Mouse (Mus musculus): ENCODE data around the gene Sapcd1.
"Not testable (repeated sequence)": the region's sequence is repeated elsewhere in the genome, so short reads cannot be mapped to it uniquely, and the experiment has no call there.

Sapcd1 gene

DNA sequence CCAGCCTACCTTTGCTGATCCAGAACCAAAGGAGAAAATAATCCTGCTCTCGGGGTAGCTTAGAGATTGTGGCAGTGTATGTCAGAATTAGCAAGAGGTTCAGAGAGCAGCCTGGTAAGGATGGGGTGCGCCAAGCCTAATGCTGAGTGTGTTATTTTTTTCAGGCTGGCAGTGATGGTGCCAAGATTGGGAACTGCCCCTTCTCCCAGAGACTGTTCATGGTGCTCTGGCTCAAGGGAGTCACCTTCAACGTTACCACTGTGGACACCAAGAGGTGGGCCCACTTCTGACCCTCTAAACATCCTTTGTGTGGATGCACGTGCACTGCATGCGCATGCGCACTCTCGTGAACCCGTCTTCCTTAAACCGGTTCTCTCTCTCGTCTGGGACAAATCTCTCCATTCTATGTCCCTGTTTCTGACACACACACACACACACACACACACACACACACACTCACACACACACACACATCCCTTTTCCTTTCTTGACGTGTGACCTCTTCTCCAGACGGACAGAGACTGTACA is 24.5 kb upstream of the Sapcd1 start:
- no peak for DNase-seq (ENCODE audit: low read depth)

GRCm38 (mm10) chr17:35051156-35052086 is 23.6 kb upstream of the Sapcd1 start:
- DNase-seq (ENCODE audit: low read depth) = peak; percentile 56

DNA sequence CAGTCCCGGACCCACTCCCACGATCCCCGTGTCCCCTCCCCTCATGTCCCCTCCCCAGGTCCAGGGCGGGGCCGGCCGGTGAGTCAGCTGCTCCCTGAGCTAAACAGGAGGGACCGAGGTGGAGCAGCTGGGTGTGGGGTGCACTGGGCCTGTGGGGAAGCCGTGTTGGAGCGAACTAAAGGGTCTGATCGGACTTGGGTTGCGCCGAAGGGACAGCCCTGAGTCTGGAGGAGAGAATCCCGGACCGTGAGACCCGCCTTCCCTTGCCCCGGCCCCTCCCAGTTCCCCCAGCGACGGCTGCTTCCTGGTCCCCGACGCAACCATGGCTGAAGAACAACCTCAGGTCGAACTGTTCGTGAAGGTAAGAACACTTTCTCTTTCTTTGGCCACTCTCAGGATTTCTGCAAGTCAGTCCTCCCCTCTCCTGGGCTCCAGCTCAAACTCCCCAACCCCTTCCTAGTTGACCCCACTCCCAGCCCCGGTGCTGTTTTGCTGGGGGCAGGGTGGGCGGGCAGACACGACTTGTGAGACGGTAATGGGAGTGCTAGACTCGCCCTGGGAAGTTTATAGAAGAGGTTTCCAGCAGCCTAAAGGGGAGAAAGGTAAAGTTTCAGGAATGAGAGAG is 22.4 kb upstream of the Sapcd1 start:
- no peak for DNase-seq (ENCODE audit: low read depth)

GRCm38 (mm10) chr17:35049561-35050016 is 21.8 kb upstream of the Sapcd1 start, which contains the start of gene Clic1:
Clic1 (plus strand) TSS chr17:35049966.
- no peak for DNase-seq (ENCODE audit: low read depth)

GRCm38 (mm10) chr17:35048932-35049440 is 21.2 kb upstream of the Sapcd1 start:
- no peak for DNase-seq (ENCODE audit: low read depth)

DNA sequence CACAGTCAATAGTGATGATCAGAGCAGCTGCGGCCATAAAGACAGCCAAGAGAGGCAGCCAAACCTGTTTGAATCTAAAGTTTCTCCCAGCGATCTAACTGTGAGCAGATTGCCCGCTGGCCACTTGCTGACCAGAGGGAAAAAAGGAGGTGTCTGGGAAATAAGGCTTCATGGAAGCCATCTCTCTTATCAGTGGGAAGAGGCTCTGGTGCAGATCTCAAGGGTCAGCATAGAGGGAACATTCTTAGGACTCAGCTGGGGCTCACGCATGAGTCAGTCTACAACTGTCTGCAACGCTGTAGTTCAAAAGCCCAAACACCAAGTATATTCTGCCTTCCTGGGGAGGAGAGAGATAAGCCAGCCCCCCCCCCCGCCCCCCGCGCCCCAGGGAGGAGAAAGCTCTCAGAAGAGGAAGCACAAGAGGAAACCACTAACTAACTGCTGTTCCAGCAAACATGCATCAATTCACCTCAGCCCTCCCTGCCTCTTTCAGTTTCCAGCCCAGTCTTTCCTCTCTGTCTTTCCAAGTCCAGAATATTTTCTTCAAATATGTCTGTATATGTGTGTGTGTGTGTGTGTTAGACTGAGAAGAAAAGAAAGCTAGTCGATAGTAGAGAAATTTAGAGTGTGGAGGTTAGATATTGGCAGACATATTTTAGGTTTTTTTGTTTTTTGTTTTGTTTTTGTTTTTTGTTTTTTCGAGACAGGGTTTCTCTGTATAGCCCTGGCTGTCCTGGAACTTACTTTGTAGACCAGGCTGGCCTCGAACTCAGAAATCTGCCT is 20.5 kb upstream of the Sapcd1 start:
- no peak for DNase-seq (ENCODE audit: low read depth)

GRCm38 (mm10) chr17:35047688-35048087 is 19.9 kb upstream of the Sapcd1 start:
- no peak for DNase-seq (ENCODE audit: low read depth)

GRCm38 (mm10) chr17:35046681-35047455 is 19.1 kb upstream of the Sapcd1 start, which contains the start of gene Msh5:
Msh5 (minus strand) TSS chr17:35046745.
- peak; percentile 97 for DNase-seq (ENCODE audit: low read depth)

DNA sequence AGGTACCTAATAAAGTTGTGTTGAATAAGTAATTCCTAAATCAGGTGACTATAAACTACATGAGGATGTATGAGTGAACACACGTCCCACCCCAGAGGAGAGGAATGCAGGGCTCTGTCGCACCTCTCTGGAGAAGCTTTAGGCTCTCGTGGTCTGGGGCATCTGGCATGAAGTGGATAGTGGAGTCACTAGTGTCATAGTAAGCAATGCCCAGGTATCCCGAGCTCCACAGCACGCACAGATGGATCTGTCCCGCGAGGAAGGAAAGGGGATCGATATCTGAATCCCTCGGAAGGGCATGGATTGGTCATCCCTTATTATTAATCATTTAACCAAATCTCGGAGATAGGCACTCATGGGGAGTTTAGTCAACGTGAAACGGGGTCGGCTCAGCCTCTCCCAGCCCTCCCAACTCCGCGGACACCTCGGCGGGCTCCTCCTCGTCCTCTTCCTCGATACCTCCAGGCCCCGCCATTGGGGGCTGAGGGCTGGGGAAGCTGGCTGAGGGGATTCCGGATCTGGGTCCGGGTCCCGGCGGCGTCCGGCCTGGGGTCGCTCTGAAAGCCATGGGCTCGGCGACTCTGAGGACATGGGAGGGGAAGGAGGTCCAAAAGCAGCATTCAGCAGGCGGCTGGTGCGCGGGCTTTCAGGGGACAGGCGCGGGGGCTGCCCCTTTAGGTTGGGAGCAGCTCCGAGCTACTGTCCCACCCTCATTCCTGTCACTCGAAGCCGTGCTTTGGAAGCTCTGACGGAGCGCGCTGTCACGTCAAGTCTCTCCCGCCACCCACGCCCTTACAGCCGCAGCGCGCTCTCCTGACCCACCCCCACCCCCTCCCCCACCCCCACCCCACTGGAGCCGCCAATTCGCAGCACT is 18.2 kb upstream of the Sapcd1 start:
- no peak for DNase-seq (ENCODE audit: low read depth)

DNA sequence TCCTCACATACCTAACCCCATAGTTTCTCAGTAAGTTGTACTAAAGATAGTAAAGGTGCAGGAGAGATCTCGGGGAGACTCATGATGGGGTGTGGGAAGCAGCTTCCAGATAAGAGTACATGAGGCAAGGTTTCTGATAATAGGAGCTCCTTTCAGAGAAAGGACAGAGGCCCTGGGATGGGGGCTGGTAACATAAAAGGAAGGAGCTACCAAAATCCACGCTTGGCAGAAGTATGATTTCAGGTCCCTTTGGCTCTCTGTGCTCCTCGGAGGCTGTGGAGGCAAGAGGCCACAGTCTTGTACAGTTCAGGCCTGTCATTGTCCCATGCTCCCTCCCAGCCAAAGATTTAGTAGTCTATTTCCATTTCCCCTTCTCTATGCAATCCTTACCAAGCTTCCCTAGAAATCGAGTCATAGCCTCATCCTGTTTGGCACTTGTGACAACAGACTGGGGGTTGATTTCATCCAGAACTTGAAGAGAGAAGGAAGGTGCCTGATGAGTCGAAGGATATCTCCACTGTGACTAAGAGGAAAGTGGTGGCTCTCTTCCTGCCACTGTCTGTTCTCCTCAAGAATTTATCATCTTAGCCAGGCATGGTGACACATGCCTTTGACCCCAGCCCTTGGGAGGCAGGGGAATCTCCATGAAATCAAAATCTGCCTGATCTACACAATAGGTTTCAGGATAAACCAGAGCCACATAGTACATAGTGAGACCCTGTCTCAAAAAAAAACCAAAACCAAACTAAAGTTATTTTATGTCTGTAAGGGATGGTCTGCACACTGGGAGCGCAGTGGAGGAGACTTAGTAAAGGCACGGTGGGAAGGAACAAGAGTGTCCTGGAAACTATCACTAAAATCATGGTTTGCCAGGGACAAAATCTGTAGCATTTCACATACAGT is 17.3 kb upstream of the Sapcd1 start:
- no peak for DNase-seq (ENCODE audit: low read depth)

DNA sequence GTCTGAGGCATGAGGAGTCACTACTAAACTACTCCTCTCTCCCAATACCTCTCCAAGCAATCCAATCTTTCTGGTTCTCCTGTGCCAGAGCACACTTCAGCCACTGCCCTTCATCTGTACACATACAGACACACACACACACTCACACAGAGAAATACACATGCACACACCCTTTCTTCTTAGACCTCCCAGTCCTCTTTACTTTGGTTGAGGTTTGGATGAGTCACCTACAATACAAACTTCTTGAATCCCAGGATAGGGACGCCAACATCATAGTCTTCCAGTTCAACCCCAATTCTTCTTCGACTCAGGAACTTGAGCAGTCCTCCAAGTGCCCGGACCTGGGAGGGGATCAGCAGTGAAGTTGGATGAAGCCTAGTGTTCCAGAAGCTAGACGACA is 16.0 kb upstream of the Sapcd1 start:
- no peak for DNase-seq (ENCODE audit: low read depth)

GRCm38 (mm10) chr17:35039121-35039873 is 11.5 kb upstream of the Sapcd1 start:
- no peak for DNase-seq (ENCODE audit: low read depth)

- no peak for DNase-seq (ENCODE audit: low read depth)
These were observed 7.1 kb upstream of the Sapcd1 start for GRCm38 (mm10) chr17:35034896-35035295.

GRCm38 (mm10) chr17:35033703-35034102 is 5.9 kb upstream of the Sapcd1 start:
- DNase-seq (ENCODE audit: low read depth) = not testable (repeated sequence)

GRCm38 (mm10) chr17:35032323-35032870 is 4.6 kb upstream of the Sapcd1 start:
- DNase-seq (ENCODE audit: low read depth) = no peak

- no peak for DNase-seq (ENCODE audit: low read depth)
These were observed 4.1 kb upstream of the Sapcd1 start for GRCm38 (mm10) chr17:35031880-35032279.

DNA sequence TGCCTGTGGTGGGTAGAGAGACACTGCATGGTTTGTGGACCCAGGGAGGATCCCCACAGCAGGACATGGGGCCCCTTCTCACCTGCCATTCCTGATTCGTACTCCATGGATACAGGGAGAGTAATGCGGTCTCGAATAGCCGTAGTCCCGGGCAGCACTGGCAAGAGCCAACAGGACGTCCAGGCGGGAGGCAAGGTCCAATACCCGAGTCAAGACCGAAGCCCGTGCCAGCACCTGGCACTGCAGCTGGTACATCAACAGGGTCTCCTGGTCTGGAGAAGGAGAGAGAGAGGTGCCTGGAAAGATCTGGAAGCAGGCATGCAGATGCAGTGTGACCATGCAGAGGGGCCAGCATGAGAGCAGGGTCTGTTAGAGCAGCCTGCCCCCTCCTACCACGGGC is 3.5 kb upstream of the Sapcd1 start:
- DNase-seq (ENCODE audit: low read depth) = no peak

Measured in fibroblast of lung, adult 2 months (primary cell).